Mouse (Mus musculus) adrenal gland, adult 8-10 months (tissue): ENCODE data around the gene Smpd4. TPM values are rescaled to one million over a fixed set of nuclear protein-coding genes. Genes with fewer than 3 reads are reported as not detected.
A peak's percentile ranks its signal among the peaks of the same experiment; 100 is the strongest.

ENCODE experiments used
- DNase-seq: peaks from one replicate; pipeline ENCODE4 v3.0.0; 2022
- total RNA-seq, 4 experiments: library from RNA; stranded (reverse); gene quantifications; 2 replicates each; pipeline ENCODE4 v1.2.4; 2022

The Smpd4 gene
- total RNA-seq, 4 experiments from 2014 or later: 33.4 to 48.2 (median 40.4) TPM

DNA sequence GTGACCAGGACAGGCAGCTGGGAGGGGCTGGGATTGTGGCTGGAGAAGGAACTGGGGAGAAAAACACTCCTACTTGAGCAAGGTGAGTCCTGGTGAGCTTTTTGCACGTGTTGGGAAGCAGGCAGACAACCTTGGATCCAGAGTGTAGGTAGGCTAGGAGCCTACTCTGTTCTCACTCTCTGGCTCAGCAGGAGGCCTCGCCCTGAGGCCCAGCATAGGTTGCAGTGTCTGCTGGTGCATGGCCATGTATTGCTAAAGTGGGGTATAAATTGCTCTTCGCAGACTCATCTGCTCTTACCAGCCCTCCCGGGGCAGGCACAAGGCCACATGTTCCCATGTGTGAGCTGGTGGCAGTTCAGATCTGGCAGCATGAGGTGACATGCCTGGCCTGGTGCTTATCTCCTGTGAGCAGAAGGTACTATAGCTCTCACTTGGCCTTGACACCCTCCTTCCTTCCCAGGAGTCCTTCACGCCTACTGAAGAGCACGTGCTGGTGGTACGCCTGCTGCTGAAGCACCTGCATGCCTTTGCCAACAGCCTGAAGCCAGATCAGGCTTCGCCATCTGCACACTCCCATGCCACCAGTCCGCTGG, 19.0 kb downstream of the Smpd4 start:
- DNase-seq: no peak

DNA sequence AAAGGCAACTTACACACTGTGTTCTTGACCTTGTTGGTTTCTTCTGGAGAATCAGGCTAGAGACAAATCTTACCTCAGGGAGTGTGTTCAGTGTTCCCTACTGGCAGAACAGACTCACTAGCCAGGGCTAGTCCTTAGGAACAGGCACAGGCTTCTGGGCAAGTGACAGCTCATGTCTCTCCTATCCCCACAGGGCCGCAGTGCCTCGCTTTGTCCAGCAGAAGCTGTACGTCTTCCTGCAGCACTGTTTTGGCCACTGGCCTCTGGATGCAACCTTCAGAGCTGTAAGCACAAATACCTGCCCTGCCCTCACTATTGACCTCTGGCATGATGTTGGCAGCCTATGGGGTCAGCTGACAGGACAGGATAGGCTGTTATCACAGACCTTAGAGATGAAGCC, 19.9 kb downstream of the Smpd4 start:
- DNase-seq: no peak

DNA sequence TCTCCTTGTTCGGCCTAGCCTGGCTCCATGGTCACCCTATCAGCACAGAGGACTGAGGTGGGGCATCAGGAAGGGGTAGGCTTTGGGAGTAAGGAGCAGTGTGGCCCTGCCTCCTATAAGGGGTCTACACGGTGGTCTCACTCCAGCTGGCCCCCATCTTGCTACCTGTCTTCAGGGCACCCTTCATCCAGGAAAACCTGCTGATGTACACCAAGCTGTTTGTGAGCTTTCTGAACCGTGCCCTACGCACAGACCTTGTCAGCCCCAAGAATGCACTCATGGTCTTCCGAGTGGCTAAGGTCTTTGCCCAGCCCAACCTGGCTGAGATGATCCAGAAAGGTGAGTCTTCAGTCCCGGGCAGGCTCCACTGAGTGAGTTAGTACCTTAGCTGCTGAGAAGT, 20.8 kb downstream of the Smpd4 start:
- DNase-seq: no peak

- no peak for DNase-seq
Observed at GRCm38 (mm10) chr16:17640706-17641105, 21.6 kb downstream of the Smpd4 start.

- DNase-seq: no peak
Observed at GRCm38 (mm10) chr16:17641301-17641700, 22.1 kb downstream of the Smpd4 start.

DNA sequence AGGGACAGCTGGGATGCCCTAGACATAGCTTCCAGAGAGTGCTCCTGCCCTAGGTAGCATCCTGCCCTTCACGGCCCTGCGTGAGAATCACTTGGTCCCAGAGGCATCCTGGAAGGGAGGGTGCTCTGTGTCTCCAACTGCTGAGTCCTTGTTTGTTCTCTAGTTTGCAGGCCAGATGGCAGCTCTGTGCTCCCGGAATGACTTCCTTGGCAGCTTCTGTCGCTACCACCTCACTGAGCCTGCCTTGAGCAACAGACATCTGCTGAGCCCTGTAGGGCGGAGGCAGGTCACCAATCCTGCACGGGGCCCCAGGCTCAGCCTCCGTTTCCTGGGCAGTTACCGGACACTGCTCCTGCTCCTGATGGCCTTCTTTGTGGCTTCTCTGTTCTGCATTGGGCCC, 23.2 kb downstream of the Smpd4 start:
- DNase-seq: no peak

GRCm38 (mm10) chr16:17643437-17643990, 24.4 kb downstream of the Smpd4 start:
- no peak for DNase-seq

DNA sequence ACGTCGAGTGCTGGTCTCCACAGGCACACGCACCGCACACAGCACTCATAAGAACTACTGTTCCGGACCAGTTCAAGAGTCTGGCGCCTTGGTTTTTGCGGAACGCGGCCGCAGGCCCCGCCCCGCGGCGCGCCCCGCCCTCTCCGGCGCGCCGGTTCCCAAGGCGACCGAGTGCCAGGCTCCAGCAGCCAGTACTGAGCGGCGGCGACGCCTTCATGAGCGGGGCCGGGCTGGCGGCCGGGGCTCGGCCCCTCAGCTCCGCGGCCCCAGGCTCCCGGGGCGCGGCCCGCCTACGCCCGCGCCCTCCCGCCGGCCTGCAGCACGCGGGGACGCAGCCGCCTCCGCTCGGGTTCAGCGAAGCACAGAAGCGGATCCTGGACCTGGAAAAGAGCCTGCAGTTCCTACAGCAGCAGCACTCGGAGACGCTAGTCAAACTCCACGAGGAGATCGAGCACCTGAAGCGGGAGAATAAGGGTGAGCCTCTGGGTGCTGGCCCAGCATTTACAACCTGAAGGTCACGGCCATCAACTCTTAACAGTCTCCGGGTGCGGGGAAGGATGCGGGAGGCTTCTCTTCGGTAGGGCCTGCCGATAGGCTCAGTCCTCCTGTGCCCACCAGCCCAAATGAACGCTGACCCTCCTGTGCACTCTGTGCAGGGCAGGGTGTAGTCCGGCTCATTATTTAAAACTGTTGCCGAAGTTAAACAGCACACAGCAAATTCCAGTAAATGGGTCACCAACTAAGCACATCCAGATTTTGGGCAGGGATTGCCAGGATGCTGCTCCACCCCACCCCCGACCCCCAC, 27.4 kb downstream of the Smpd4 start, which contains the start of gene Ccdc74a:
Gene Ccdc74a, plus strand, starts transcription at position 161 of the 805 bp plus-strand sequence.
- peak; percentile 73 for DNase-seq

DNA sequence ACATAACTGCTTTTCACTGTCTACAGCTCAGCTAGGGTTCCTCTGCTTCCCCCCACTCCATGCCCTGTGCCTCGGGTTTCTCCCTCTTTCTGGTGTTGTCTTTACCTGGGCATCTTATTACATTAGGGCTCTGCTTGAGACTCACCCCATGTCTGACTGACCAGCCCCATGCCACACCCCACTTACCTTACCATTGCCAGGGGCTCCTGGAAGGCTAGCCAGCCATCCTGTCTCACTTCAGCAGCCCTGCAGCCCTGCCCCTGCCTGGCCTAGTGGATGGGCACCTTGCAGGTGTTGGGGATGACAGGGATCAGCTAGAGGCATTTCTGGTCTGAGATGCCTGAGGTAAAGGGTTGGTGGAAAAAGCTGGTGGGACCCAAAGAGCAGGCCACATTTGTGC, 28.0 kb downstream of the Smpd4 start:
- no peak for DNase-seq

- no peak for DNase-seq
Observed at GRCm38 (mm10) chr16:17647566-17648340, 28.6 kb downstream of the Smpd4 start.

- DNase-seq: no peak
Observed at GRCm38 (mm10) chr16:17649925-17650605, 30.9 kb downstream of the Smpd4 start.

DNA sequence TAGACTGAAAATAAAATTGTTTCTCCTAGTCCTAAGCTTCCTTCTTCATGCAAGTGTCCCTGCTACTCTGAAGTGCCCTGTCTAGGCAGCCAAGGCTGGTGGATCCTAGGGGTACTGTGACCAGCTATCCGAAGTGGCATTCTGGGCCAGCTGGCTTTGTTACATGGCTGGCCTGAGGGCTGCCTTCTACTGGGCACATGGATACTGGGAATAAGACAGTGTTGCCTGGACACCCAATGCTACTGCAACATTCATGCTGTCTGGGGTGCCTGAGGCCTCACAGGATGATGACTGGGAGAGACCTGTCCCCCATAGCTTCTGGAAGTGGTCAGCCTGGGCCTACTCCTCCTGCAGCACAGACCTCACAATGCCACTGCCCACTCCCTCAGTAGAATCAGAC, 31.6 kb downstream of the Smpd4 start:
- DNase-seq: no peak

DNA sequence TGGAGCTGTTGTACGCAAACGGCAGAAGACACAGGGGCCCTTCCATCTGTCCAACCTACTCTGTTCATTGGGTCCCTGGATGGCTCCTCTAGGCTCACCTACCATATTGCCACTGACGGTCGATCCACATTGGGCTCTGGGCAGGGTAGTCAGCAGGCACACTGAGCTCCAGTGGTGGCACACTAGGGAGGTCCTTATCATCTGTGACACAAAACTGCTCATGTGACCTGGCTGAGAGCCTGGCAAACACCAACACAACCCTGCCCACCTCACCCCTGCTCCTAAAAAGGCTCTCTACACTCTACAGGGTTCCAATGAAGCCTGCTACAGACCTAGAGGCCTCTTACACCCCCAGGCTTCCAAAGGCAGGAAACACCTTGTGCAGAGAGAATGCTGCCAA, 33.5 kb downstream of the Smpd4 start:
- DNase-seq: no peak

DNA sequence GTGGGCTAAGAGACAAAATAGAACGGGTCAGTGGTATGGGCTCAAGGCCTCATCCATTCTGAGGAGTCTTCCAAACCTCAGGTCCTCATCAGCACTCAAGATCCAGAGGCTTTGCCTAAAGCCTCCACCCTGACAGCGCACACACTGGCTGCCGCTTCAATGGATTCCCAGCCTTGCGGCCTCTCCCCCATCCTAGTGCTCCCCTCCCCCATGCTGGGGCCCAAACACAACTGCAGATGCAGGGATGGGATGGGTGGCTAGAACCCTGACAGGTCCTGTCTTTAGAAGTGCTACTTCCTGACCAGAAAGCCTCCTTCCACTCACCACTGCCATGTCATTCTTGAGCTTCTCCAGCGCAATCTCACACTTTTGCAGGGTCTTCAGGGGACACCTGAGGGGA, 34.4 kb downstream of the Smpd4 start:
- DNase-seq: no peak

DNA sequence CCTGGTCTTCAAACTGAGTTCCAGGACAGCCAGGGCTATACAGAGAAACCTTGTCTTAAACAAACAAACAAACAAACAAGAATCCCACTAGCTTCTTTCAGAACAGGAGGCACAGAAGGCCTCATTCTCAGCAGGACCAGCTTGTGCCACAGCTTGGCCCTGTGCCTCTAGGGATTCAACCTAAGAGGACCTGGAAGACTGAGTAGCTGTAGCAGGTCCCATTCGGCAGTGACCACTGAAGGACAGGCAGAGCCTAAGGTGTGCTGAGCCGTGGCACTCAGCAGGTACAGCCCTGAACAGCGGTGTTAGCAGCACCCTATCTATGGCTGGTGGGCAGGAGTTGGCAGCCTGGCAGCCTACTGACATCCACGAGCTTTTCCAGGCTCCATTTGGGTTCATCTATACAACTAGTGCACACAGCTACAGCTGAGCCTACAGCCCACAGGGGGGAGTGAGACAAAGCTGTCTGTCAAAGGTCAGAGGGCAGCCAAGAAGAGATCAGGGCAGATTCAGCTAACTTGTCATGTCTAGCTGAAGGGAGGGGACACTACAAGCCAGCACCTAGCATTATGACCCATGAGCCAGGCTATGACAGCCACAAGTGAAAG, 35.1 kb downstream of the Smpd4 start:
- DNase-seq: no peak

DNA sequence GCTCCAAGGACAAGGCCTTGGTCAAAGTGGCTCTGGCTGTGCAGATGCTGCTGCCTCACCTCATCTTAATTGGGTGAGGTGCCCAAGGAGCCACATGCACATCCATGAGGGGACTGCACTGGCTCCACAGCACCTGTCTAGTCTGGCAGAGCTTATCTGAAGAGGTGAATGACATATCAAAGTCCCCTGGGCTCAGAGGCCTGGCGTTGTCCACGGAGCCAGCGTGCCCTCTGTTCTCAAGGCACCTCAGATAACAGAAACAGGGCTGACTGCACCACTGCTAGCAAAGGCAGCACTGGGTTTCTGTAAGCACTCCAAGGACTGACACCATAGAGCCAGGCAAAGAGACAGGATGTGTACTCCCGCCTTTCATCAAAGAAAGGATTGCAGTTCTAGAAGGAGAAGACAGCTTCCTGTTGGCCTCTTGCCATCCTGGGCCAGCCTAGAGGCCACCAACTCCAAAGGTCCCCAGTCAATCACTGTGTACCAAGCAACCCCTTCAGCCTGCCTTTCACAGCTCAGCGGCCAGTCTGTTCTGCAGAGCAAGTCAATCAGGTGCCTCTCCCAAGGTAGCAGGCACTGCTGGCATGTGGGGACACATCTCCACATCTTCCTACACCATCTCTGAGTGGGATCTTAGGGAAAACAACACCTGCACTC, 37.2 kb downstream of the Smpd4 start:
- DNase-seq: no peak

DNA sequence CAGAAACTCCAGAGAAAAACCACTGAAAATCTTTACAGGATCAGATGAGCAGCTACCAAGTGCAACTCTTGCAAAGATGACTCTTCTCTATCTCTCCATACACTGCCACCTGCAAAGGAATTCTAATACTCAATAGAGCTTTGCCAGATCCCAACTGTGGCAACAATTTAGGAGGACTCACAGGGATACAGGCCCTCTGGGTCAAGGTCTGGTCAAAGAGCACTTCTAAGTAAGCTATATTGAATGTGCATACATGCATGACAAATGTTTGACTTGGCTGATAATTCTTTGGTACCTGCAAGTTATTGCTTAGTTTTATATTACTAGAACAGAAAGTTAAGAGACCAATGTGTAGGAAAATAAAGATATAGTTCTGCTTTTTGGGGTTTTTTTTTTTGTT, 46.4 kb downstream of the Smpd4 start:
- no peak for DNase-seq

DNA sequence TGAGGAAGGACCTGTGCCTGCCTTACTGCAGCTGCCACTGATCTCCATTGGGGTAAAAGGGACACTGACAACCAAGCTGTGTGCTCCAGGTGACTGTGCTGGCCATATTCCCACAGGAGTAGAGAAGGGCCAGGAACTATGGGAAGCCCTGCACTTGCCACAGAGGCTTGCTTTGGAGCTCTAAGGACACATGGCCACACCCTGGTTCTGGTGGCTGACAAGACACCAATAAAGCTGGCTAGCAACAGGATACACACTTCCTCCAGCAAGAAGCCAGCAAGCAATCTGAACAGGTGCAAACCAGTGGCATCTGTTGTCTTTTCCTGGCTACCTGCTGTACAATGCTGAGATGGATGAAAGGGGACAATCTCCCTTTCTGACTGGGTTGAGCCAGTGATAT, 50.7 kb downstream of the Smpd4 start:
- DNase-seq: no peak
